Mouse (Mus musculus) v-Abl transformed pro-B cells (cell line): Measurements from ENCODE around the gene Lalba.
"Not testable (repeated sequence)": the region's sequence is repeated elsewhere in the genome, so short reads cannot be mapped to it uniquely, and the experiment has no call there.

Experiments used
- in situ Hi-C, 2 experiments: fragments of 400-800 bp; cut with MboI; formaldehyde crosslinking; loops; one replicate each; pipeline ENCODE4 v1.15.1; 2025; ENCODE audit not compliant: unreplicated experiment in 2 of 2

Gene Lalba

DNA sequence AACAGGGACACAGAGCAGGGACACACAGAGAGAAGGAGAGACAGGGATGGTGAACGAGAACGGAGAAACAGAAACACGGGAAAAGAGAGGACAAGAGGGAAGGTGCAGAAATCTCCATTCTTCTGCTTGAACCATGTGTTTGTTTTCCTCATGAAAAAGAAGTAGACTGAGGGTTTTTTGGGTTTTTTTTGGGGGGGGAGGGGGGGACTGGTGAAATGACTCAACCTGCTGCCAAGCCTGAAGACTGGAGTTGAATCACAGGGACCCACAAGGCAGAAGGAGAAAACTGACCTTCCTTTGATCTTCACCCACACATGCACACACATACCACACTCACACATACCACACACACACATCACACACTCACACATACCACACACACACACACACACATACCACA is 20.8 kb upstream of the Lalba start:
- in situ Hi-C loops: loop anchor here (5.0 to 10.0 kb wide), 3 partner anchors 111 to 419 kb away; no protein-coding TSS in a partner anchor

DNA sequence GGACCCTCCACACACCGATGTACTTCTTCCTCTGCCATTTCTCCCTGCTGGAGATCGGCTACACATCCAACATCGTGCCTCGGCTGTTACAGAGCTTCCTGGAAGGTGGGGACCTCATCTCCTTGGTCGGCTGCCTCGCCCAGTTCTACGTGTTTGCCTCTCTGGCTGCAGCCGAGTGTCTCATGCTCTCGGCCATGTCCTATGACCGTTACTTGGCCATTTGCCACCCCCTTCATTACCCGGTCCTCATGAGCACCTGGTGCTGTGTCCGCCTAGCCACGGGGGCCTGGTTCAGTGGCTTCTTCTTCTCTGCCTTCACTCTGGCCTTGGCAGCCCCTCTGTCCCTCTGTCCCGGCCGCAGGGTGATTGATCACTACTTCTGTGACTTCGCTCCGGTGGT is 15.1 kb upstream of the Lalba start:
- in situ Hi-C loops: no loop called here

DNA sequence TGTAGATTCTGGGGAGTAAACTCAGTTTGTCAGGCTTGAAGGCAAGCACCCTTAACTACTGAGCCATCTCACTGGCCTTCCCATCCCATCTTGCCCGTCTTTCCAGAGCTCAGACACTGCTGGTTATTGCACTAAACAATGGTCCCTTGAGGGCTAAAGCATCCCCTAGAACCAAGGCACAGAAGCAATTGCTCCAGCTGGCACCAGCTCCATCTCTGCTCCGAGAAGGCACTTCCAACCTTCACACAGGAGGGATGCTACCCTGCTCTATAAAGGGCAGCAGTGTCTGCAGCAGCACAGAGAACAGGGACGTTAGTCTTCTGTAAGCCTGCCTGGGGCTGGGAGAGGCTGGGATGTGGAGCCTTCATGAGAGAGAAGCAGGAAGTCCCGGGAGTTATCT is 9.6 kb upstream of the Lalba start, which contains the start of gene Olfr279:
Olfr279 (plus strand) TSS at position 301 of the 400 bp plus-strand sequence.
- in situ Hi-C loops: no loop called here

DNA sequence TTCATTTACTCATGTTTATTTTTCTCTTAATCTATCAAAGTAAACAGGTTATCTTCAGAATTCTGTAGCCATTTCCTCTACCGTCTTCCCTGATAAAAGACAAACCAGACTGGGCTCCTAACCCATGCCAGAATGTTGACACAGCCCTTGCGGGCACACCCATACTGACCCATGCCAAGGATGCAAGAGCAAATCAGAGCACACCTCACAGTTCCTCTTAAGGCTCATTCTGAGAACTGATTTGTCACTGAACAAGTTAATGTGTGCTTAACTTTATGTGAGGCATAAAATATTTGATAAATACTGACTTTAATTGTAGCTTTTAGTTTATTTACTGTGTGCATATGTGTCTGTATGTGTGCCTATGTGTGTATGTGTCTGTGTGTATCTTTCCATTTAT is 8.8 kb upstream of the Lalba start:
- in situ Hi-C loops: no loop called here

DNA sequence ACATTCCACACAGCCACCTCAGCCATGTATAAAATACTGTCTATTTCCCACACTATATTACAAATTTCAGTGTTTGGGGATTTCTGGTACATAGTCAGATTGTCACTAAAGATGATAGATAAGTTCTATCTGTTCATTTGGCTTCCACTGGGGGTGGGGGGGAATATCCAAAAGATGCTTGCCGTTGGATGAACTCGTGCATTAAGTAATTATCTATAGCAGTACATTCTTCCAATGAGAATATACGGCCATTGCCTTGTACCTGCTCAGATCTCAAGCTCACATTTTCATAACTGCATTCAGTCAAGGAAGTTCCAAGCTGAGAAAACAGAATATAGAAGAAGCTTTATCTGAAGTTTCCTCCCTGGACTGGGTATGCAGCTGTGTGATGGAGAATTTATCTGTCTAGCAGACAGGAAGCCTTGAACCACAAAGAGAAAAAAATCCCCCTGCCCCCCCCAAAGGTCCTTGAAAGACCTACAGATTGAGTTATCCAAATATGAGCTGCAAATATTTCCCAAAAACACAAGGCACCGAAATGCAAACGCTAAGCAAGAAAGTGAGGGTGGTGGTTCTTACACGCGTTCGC is 4.0 kb upstream of the Lalba start:
- in situ Hi-C loops: loop anchor here in 1 of 2 experiments (10.0 kb wide), 1 partner anchor 392 kb away; the partner anchor contains the start of genes Pfkm and Senp1

DNA sequence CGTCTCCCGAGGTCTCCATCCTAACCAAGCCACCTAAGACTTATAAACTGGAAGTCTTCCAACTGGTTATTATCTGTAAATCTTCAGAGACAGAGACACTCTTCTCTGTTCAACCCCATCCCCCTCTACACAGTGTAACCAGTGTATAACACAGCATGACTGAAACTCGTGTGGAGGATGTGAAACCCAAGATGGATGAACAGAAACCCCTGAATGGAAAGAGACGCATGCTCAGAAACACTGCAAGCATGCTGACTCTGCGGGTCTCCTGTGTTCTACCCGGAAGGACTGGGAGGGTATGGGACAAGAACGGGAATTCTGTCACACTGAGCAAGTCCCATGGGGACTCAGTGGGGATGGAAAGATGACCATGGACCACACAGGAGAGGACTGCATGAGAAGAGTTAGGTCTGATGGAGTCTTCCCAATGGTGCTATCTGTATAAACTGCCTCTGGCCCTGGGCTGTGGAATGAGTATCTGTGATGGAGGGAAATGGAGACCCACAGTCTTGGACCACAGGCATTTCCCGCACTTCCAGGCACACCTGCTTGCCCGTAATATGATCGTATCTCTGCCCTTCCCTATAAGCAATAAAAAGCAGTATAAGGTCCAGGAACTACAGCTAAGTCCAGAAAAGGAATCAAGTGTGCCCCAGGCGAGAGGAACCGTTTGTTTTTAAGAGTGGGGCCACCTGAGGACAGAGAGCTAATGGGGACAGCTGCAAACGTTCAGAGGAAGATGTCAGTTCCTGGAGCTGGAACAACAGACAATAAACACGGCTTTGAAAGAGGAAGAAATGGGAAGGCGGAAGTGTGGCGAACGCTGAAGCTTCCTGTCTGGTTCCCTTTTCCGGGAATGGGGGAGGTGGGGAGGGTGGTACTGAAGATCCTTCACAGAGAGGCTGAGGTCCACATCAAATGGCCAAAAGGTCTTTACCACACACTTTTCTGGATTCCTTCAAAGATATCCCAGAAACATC is 1.7 kb upstream of the Lalba start:
- in situ Hi-C loops: loop anchor here in 1 of 2 experiments (10.0 kb wide), 1 partner anchor 389 kb away; the partner anchor contains the start of genes Pfkm and Senp1

DNA sequence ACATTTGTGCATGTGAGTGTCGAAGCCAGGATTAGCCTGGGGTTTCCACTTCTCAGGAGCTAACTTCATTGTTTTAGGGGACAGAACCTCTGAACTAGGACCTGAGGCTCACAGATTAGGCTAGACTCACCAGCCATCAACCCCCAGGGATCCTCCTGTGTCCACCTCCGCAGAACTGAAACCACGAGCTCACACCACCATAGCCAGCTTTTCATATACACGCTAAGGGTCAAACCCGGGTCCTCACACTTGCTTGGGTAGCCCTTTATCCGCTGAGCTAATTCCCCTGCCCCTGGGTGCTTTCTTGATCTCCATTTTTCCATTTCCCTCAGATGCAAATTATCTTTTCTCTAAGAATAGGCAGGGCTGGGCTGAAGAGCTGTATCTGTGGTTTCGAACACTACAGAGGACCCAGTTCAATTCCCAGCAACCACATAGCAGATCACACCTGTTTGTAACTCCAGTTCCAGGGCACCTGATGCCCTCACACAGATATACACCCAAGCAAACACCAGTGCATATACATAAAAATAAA is 2.9 kb downstream of the Lalba start:
- in situ Hi-C loops: loop anchor here (10.0 kb wide), 2 partner anchors 295 to 385 kb away; partner anchors contain the start of genes Pfkm (in 1 of the 2) and Senp1 (in 1 of the 2)

DNA sequence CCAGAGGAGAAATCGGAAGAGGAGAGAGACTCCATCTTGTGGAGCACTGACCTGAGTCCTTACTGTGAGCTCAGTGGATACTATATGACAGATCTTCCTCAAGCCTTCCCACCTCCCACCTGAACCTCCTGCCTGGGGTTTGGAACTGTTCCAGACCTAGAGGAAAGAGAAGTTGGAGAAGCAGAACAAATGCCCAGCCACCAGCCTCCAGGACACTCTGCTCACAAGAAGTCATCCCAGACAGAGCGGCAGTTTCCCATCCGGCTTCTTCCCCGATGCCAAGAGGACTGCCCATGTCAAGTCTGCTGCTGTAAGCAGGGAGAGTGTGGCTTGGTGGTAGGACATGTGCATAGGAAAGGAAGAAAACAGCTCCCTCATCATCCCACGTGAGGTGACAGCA is 6.2 kb downstream of the Lalba start:
- in situ Hi-C loops: loop anchor here (10.0 kb wide), 1 partner anchor 291 kb away; no protein-coding TSS in a partner anchor

DNA sequence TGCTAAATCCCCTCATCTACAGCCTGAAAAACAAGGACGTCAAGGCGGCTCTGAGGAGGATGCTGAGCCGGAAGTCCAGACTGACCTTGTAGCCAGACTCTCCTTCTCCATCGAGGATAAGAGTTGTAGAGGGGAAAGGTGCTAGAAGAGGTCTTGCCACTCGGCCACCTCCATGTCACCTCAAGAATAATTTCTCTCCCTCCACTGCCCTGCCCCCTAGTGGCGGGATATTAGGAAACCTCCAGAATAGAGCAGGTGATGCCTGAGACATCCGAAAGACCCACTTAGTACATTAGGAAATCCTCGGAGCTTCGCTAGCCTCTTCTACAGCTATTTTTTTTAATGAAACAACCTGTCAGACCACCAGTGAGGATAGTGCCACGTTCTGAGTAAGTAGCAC is 7.1 kb downstream of the Lalba start:
- in situ Hi-C loops: loop anchor here (10.0 kb wide), 1 partner anchor 291 kb away; no protein-coding TSS in a partner anchor

DNA sequence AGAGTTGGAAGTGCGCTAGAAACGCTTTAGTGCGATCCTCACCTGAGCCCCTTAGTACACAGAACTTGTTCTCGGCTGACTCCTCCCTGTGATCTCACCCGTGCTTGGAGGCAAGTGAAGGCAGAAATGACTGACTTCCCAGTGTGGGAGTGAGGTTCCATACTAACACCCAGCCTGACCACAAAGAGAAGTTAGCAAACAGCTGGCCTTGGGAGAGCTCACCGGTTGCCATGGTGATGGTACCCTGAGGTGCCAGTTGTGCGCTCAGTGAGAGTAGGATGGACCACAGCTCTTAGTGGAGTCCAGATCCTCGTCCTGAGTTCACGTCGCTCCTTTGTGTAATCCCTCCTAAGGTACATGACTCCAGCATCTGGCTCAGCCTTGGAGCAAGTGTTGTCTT is 7.6 kb downstream of the Lalba start:
- in situ Hi-C loops: loop anchor here (10.0 to 25.0 kb wide), 2 partner anchors 290 to 813 kb away; no protein-coding TSS in a partner anchor

DNA sequence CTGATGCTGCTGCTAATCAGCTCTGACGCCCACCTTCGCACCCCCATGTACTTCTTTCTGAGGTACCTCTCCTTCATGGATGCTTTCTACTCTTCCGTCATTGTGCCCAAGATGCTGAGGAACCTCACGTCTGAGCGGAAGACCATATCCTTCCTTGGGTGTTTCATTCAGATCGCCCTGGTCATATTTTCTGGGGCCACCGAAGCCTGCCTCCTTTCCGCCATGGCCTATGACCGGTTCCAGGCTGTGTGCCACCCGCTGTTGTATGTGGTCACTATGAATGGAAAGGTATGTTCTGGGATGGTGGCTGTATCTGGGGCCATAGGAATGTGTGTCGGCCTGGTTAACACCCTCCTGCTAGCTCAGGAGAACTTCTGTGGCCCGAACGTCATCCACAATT is 11.0 kb downstream of the Lalba start:
- in situ Hi-C loops: loop anchor here (10.0 to 25.0 kb wide), 2 partner anchors 287 to 809 kb away; no protein-coding TSS in a partner anchor

DNA sequence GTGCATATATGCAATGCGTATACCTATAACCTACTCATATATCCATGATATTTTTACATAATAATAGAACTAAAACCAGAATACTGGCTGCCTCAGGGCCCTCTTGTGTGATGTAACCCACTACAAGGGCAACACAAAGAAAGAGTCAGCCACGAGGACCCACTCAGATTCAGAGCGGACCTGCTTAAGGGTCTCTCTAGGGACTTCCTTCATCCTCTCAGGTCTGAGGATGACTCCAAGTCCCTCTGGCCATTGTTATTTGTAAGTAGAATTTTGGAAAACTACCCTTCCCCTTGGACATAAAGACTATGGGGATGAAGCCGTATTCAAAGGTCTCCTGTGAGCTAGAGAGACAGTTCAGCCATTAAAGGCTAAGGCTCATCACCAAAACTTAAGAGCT is 12.9 kb downstream of the Lalba start, which contains the start of gene OR5BS1P:
OR5BS1P (plus strand) TSS at position 301 of the 400 bp plus-strand sequence.
- in situ Hi-C loops: loop anchor here in 1 of 2 experiments (25.0 kb wide), 1 partner anchor 807 kb away; no protein-coding TSS in a partner anchor

DNA sequence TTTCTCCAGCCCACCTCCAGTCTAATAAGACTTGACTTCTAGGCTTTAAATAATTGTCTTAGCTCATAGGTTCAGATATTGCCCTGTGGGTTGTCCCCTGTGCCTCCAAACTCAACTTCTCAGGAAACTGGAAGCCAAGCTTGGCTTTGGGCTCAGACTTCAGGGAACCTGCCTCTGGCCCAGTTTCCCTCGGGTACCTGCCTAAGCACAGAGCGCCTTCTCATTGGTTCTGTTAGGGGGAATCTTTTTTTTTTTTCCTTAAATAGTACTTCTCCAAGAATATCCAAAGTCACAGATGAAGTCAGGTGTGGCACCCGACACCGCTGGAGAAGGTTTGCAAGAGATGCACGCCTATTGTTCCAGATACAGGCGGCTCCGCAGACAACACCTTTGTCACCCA is 30.2 kb downstream of the Lalba start, which contains the start of gene Olfr281:
Olfr281 (plus strand) TSS at position 301 of the 400 bp plus-strand sequence.
- in situ Hi-C loops: loop anchor here in 1 of 2 experiments (25.0 kb wide), 1 partner anchor 790 kb away; no protein-coding TSS in a partner anchor

DNA sequence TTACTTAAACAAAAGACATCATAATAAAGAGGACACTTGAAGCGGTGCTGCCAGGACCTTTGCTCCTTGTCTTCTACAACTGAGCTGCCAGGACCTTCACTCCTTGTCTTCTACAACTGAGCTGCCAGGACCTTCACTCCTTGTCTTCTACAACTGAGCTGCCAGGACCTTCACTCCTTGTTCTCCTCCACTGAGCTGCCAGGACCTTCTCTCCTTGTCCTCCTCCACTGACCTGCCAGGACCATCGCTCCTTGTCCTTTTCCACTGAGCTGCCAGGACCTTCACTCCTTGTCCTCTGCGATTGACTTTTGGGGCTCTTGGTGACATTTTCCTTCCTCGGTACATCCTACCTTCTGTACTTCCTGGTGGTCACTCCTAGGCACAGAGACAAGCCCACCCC is 34.0 kb downstream of the Lalba start:
- in situ Hi-C loops: no loop called here

DNA sequence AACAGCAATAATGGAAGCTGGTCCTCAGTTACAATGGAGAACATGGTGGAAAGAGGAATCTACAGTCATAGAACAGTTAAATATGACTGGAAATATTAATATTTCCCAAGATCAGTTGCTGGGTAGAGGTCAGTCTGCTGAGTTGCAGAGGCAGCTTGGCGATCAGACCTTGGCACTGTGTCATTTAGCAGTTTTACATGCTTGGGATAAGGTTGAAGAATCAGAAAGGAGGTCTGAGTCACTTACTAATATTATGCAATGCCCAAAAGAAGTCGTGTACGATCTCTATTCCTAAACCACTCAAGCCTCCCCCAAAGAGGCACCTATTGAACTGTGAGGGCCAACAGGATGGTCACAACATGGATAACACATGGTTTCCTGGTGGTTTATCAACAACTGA is 38.0 kb downstream of the Lalba start:
- in situ Hi-C loops: no loop called here

DNA sequence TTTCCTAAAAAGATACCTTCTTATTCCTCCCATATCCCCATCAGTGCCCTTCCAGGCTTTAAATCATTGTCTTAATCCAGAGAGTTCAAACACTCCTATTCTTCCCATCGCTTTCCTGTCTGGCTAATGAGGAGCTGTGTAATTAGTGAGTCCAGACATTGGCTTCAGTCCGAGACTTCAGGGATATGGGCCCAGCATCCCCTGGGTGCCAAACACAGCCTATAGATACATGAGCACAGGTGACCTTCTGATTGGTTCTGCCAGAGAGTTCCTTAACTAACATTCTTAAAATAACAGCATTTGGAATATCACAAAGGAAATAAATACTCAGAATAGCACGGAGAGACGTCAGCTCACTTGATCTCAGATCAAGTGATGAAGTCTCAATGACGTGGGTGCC is 51.6 kb downstream of the Lalba start, which contains the start of gene Olfr282:
Olfr282 (plus strand) TSS at position 301 of the 400 bp plus-strand sequence.
- in situ Hi-C loops: not testable (repeated sequence)
